Comparison of ENCODE assay signal across 8 mouse cellular contexts in genomic region chr13:38634256-38634799, GRCm38 (mm10). TPM values are rescaled to one million over a fixed set of nuclear protein-coding genes. Genes with fewer than 3 reads are reported as not detected.
DNase-seq lines count a peak whose midpoint lies in the region; ATAC-seq lines count a peak whose summit lies in the region.

No protein-coding gene starts in this region.

- H3K4me3 ChIP-seq in kidney, embryonic 15.5 days (replicated peaks) = peak overlapping the region; percentile 95
- H3K4me3 ChIP-seq in forebrain, embryonic 14.5 days (ENCODE audit: low read depth, low read length) = peak overlapping the region; percentile 76
- peak overlapping the region; percentile 68 for H3K4me3 ChIP-seq in liver, embryonic 12.5 days

- no peak for DNase-seq in kidney, postnatal 14 days
- peak; percentile 38 for DNase-seq in ZHBTc4 (ENCODE audit: low read depth, low spot score)
- DNase-seq in forebrain, embryonic 14.5 days (ENCODE audit: low spot score) = peak; percentile 32
- peak; percentile 16 for DNase-seq in kidney, postnatal 10 days
- DNase-seq in right cerebral cortex, postnatal 14 days = peak; percentile 47
- no peak for DNase-seq in cerebellum, adult 9-11 months

- peaks cover 7% of the 10 kb centered on the region; the same call in 1 of the 2 replicates for H3K36me3 ChIP-seq in kidney, embryonic 15.5 days
- H3K36me3 ChIP-seq in forebrain, embryonic 14.5 days (ENCODE audit: control insufficient read depth, insufficient read depth, low read length) = 0 out of 2 replicates have a peak, but pooled peaks cover under 1% of the 10 kb centered on the region
- peaks cover 7% of the 10 kb centered on the region for H3K36me3 ChIP-seq in liver, embryonic 12.5 days

- H3K4me1 ChIP-seq in kidney, embryonic 15.5 days = peaks cover 7% of the 10 kb centered on the region; the same call in 1 of the 2 replicates
- H3K4me1 ChIP-seq in forebrain, embryonic 14.5 days (ENCODE audit: control insufficient read depth, insufficient read depth, low read length) = no peaks in the 10 kb centered on the region; the same call in 1 of the 2 replicates
- H3K4me1 ChIP-seq in liver, embryonic 12.5 days = peaks cover 32% of the 10 kb centered on the region

- peak overlapping the region; percentile 83 for H3K27ac ChIP-seq in kidney, embryonic 15.5 days
- peak overlapping the region; percentile 70 for H3K27ac ChIP-seq in forebrain, embryonic 14.5 days (ENCODE audit: low read depth, low read length)
- peak overlapping the region; percentile 96 for H3K27ac ChIP-seq in liver, embryonic 12.5 days

- peak; percentile 83 for ATAC-seq in kidney, embryonic 15.5 days (replicated peaks; ENCODE audit: low FRiP score)
- ATAC-seq in forebrain, embryonic 14.5 days = peak; percentile 48; the same call in 1 of the 2 replicates
- ATAC-seq in liver, embryonic 12.5 days = peak; percentile 55

- H3K4me2 ChIP-seq in kidney, embryonic 15.5 days = peak overlapping the region; percentile 80
- H3K4me2 ChIP-seq in forebrain, embryonic 14.5 days (ENCODE audit: low read length) = peak overlapping the region; percentile 68
- peak overlapping the region; percentile 75 for H3K4me2 ChIP-seq in liver, embryonic 12.5 days

- H3K27me3 ChIP-seq in kidney, embryonic 15.5 days = no peaks in the 10 kb centered on the region
- no peaks in the 10 kb centered on the region for H3K27me3 ChIP-seq in forebrain, embryonic 14.5 days (replicated peaks; ENCODE audit: control insufficient read depth, insufficient read depth, low read length)
- no peaks in the 10 kb centered on the region for H3K27me3 ChIP-seq in liver, embryonic 12.5 days (replicated peaks)

- 1% methylated on average over 19 of the region's 19 CpGs for WGBS in kidney, embryonic 15.5 days
- WGBS in forebrain, embryonic 14.5 days = under 1% methylated on average over 19 of the region's 19 CpGs
- under 1% methylated on average over 19 of the region's 19 CpGs for WGBS in liver, embryonic 12.5 days (ENCODE audit: insufficient replicate concordance)

- peak overlapping the region; percentile 75 for H3K9ac ChIP-seq in kidney, embryonic 15.5 days
- H3K9ac ChIP-seq in forebrain, embryonic 14.5 days (ENCODE audit: low read length) = peak overlapping the region; percentile 75
- H3K9ac ChIP-seq in liver, embryonic 12.5 days = peak overlapping the region; percentile 83

- no peaks in the 10 kb centered on the region for H3K9me3 ChIP-seq in kidney, embryonic 15.5 days (replicated peaks)
- H3K9me3 ChIP-seq in forebrain, embryonic 14.5 days (replicated peaks; ENCODE audit: control insufficient read depth, low read length) = no peaks in the 10 kb centered on the region
- no peaks in the 10 kb centered on the region for H3K9me3 ChIP-seq in liver, embryonic 12.5 days (replicated peaks)

RNA-seq across cellular contexts. Expression of gene Bloc1s5, which starts 0.6 kb away (rescaled TPM):
- polyA plus RNA-seq in kidney, embryonic 15.5 days (2015; fragmentation: Nextera tagmentation; extraction: Ambion mirVana) = 20.1 and 20.5 TPM in 2 replicates
- 21.6 and 24.6 TPM in 2 replicates for polyA plus RNA-seq in forebrain, embryonic 14.5 days (2014; fragmentation: Nextera tagmentation; extraction: Ambion mirVana)
- 16.0 and 16.4 TPM in 2 replicates for polyA plus RNA-seq in liver, embryonic 12.5 days (2016; fragmentation: Nextera tagmentation; extraction: Ambion mirVana)

RNA-seq across cellular contexts. Expression of gene Eef1e1, which starts 24.5 kb away (rescaled TPM):
- 53.9 and 55.7 TPM in 2 replicates for polyA plus RNA-seq in kidney, embryonic 15.5 days (2015; fragmentation: Nextera tagmentation; extraction: Ambion mirVana)
- polyA plus RNA-seq in forebrain, embryonic 14.5 days (2014; fragmentation: Nextera tagmentation; extraction: Ambion mirVana) = 104 and 112 TPM in 2 replicates
- polyA plus RNA-seq in liver, embryonic 12.5 days (2016; fragmentation: Nextera tagmentation; extraction: Ambion mirVana) = 62.0 and 62.2 TPM in 2 replicates

Comparison
In these comparisons a context has a peak if more than half of its experiments do, and no peak if none do; other contexts are left out.
1. DNase-seq: peak in ZHBTc4 (single experiment), forebrain, embryonic 14.5 days (single experiment), kidney, postnatal 10 days (single experiment) and right cerebral cortex, postnatal 14 days (single experiment); none in kidney, postnatal 14 days (single experiment) and cerebellum, adult 9-11 months (single experiment).
2. Peak in every context shown above with its lines, with median percentiles within 50 percentile points of each other: ATAC-seq, H3K27ac ChIP-seq, H3K4me2 ChIP-seq, H3K4me3 ChIP-seq and H3K9ac ChIP-seq.